Mouse (Mus musculus): ENCODE data around the gene Foxk2. TPM values are rescaled to one million over a fixed set of nuclear protein-coding genes. Genes with fewer than 3 reads are reported as not detected.

Foxk2 gene
- polyA plus RNA-seq (2015; fragmentation: Nextera tagmentation; extraction: Ambion mirVana) = 3.8 and 4.1 TPM in 2 replicates

DNA sequence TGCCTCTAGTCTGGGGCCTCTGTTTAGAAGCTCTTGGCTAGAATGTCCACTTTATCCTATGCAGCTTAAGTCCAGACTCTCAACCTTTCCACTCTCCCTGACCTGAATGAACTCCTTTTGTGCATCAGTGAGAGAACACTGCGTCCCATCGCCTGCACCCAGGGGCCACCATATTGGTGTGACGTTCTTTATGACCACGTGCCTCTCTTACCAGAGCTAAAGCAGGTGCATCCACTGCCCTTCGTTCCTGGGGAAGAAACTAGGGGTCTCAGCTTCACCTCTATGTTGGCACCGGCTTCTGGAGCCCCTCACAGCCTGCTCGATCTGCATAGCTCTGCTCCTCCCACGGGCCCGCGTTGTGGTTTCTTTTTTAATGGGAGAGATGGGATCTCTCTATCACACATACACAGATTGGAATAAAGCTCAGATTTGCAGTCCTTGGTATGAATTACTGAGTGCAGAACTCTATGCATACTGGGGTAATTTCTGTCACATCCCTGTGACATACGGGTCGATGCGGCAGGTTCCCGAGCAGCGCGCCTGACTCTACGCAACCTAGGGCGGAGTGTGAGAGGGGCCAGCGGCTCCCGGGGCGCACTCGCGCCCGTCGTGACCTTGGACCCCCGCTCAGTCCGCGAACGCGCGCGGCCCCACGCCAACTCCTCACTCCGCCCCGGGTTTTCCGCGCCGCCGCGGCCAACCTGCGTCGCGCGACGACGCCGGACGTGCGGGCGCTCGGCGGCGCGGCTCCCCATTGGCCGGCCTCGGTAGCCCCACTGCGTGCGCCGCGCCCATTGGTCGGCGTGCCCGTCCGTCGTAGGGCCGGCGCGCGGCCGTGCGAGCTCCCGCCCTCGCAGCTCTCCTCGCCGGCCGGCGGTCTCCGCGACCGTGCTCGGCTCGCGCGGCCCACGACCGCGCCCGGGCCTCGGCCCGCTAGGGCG lies at the start of gene Foxk2:
Gene Foxk2 (plus strand): TSS at position 831 of the 941 bp plus-strand sequence.

DNA sequence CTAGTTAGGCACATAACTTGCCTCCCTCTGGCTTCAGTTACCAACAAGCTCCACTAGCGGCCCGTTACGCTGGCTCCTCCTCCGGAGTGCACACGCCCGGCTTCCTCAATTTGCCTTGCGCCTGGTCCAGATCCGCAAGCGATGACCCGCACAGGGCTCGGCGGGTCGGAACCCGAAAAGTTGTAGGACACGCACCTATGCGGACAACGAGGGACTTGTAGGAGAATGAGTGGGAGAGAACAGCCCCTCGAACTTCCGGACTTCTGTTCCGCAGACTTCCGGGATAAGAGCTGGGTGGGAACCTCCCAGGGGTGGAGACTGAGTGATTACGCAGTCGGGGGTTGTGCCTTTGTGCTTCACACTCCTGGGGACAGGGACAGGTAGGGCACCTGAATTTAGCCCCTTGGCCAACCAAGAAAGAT lies 30.8 kb upstream of the Foxk2 start, which contains the start of gene Cybc1:
Gene Cybc1 (minus strand): TSS at position 305 of the 422 bp plus-strand sequence.

DNA sequence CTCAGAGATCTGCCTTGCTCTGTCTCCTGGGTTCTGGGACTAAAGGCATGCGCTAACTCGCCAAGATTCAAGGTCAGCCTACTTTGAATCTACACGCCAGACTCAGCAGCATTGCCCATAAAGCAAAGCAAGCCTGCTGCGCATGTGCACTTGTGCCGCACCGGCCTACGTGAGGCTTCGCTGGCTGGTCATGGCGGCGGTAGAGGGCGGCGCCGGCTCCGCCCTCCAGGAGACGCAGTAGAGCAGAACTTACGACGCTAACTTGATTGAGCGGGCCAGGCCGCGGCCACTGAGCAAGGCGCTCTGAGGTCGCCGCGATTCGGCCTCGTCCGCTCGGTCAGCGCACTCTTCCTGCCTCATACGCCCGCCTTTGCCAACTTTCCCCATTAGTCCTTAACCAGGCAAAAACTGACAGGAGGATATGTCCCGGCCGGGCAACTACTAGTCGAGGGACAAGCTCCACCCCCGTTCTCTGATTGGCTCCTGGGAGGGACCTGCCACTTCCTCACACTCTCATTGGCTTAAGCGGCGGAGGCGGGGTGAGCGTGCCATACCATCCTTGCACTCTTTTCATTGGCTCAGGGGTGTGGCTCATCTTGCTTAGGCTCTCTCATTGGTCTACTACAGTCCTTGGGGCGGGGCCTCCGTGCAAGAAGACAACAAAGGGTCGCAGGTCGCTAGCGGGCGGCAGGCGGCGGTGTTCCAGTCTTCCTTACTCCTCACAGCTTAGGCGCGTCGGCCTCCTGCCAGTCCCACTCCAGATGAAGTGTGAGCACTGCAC lies 23.0 kb upstream of the Foxk2 start, which contains the start of gene Narf:
Gene Narf (plus strand): TSS at position 690 of the 781 bp plus-strand sequence.

DNA sequence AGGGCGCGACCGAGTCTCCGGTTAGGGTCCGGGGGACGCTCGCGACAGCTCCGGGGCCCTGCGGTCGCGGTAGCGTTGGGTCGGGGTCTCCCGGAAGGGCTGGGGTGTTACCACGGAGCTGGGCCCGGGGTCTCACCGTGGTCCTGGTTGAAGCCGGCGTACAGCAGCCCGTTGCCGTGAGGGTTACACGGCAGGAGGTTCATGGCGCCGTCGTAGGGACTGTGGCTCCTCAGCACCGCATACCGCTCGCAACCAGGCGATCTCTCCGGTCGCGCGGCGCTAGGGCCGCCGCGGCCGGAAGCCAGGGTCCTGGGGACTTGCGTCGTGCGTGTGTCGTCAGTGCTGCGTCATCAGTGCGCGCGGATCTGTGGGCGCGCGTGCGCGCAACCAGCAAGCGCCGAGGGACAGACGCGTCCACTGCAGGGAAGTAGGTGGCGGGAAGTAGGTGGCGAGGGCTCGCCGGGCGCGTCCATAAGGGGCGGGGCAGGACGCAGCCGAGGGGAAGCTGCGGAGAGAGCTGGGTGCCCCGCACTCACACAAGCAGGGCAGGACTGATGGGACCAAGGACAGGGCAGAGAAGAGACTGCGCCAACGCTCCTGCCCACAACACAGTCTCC lies 94.4 kb downstream of the Foxk2 start, which contains the start of gene Wdr45b:
Gene Wdr45b (minus strand): TSS at position 355 of the 617 bp plus-strand sequence.

Other genes starting within 250 kb of the Foxk2 start
- gene Cd7, start 220.6 kb upstream of the Foxk2 start, polyA plus RNA-seq (2015; fragmentation: Nextera tagmentation; extraction: Ambion mirVana) = 0.13 and 0.50 TPM in 2 replicates
- gene Sectm1b, start 196.4 kb upstream of the Foxk2 start, polyA plus RNA-seq (2015; fragmentation: Nextera tagmentation; extraction: Ambion mirVana) = not detected in 2 replicates
- gene Sectm1a, start 178.8 kb upstream of the Foxk2 start, polyA plus RNA-seq (2015; fragmentation: Nextera tagmentation; extraction: Ambion mirVana) = 0.10 and 0.16 TPM in 2 replicates
- gene Tex19.2, start 141.3 kb upstream of the Foxk2 start, polyA plus RNA-seq (2015; fragmentation: Nextera tagmentation; extraction: Ambion mirVana) = not detected in 2 replicates
- 0.07 and 0.12 TPM in 2 replicates for gene Tex19.1, start 113.8 kb upstream of the Foxk2 start, polyA plus RNA-seq (2015; fragmentation: Nextera tagmentation; extraction: Ambion mirVana)
- 2.7 and 3.2 TPM in 2 replicates for gene Uts2r, start 99.7 kb upstream of the Foxk2 start, polyA plus RNA-seq (2015; fragmentation: Nextera tagmentation; extraction: Ambion mirVana)
- 5.0 and 5.6 TPM in 2 replicates for gene Hexdc, start 55.6 kb upstream of the Foxk2 start, polyA plus RNA-seq (2015; fragmentation: Nextera tagmentation; extraction: Ambion mirVana)
- 22.1 and 23.6 TPM in 2 replicates for gene Ogfod3, start 55.3 kb upstream of the Foxk2 start, polyA plus RNA-seq (2015; fragmentation: Nextera tagmentation; extraction: Ambion mirVana)
- gene Cybc1, start 30.7 kb upstream of the Foxk2 start, polyA plus RNA-seq (2015; fragmentation: Nextera tagmentation; extraction: Ambion mirVana) = 9.3 and 12.4 TPM in 2 replicates
- gene Narf, start 22.7 kb upstream of the Foxk2 start, polyA plus RNA-seq (2015; fragmentation: Nextera tagmentation; extraction: Ambion mirVana) = 20.4 and 23.9 TPM in 2 replicates
- 54.1 and 57.8 TPM in 2 replicates for gene Wdr45b, start 94.5 kb downstream of the Foxk2 start, polyA plus RNA-seq (2015; fragmentation: Nextera tagmentation; extraction: Ambion mirVana)
- 101 and 105 TPM in 2 replicates for gene Rab40b, start 128.3 kb downstream of the Foxk2 start, polyA plus RNA-seq (2015; fragmentation: Nextera tagmentation; extraction: Ambion mirVana)
- gene Fn3krp, start 161.4 kb downstream of the Foxk2 start, polyA plus RNA-seq (2015; fragmentation: Nextera tagmentation; extraction: Ambion mirVana) = 6.3 and 6.8 TPM in 2 replicates
- 17.0 and 17.3 TPM in 2 replicates for gene Fn3k, start 174.9 kb downstream of the Foxk2 start, polyA plus RNA-seq (2015; fragmentation: Nextera tagmentation; extraction: Ambion mirVana)
- gene Tbcd, start 192.0 kb downstream of the Foxk2 start, polyA plus RNA-seq (2015; fragmentation: Nextera tagmentation; extraction: Ambion mirVana) = 14.2 TPM in 2 replicates

All from skeletal muscle tissue, postnatal 0 days (tissue).